Mouse (Mus musculus) ES-Bruce4 (cell line): ENCODE results near the gene Tomm40.
A peak's percentile ranks its signal among the peaks of the same experiment; 100 is the strongest.

Source experiments
- CTCF ChIP-seq: IDR thresholded peaks from one replicate; pipeline ENCODE4 v1.8.1; 2011; ENCODE audit warnings: low read depth, low read length
- EP300 ChIP-seq: IDR thresholded peaks from 2 replicates; pipeline ENCODE4 v1.6.1; 2011; ENCODE audit warnings: low read depth, low read length; ENCODE audit not compliant: insufficient read depth

- TF ChIP-seq CTCF (no peak), EP300 (peak; percentile 31; the same call in 1 of the 2 replicates)
Measured at GRCm38 (mm10) chr7:19746426-19747201, 31.4 kb upstream of the Tomm40 start.
